Mouse (Mus musculus) neutrophil, adult 59 days (primary cell): ENCODE measurements around the gene Fam243. TPM values are rescaled to one million over a fixed set of nuclear protein-coding genes. Genes with fewer than 3 reads are reported as not detected.

ENCODE experiments used
- total RNA-seq, 2 experiments: library from RNA; stranded (reverse); gene quantifications; 1 replicate in 1 of 2; 2 replicates in 1 of 2; pipeline ENCODE4 v1.2.4; 2023

Fam243 gene
- not detected for total RNA-seq

GRCm38 (mm10) chr16:92321341-92321740, at the start of gene Fam243:
Fam243 (minus strand) TSS chr16:92321441.

GRCm38 (mm10) chr16:92359229-92359628, 38.0 kb upstream of the Fam243 start, which contains the start of gene Kcne1:
Kcne1 (minus strand) TSS chr16:92359468.

GRCm38 (mm10) chr16:92300649-92301411, 20.4 kb downstream of the Fam243 start, which contains the start of gene Smim11:
Smim11 (plus strand) TSS chr16:92301286.

GRCm38 (mm10) chr16:92292101-92292500, 29.1 kb downstream of the Fam243 start, which contains the start of gene Kcne2:
Kcne2 (plus strand) TSS chr16:92292389.

Other genes starting within 250 kb of the Fam243 start
- gene Kcne2, start 29.1 kb downstream of the Fam243 start, total RNA-seq, result not detected
- 10 to 100 TPM; 18.8 to 23.4 TPM for gene Smim11, start 20.2 kb downstream of the Fam243 start, total RNA-seq
- not detected for gene Kcne1, start 38.0 kb upstream of the Fam243 start, total RNA-seq
- gene Rcan1, start 149.4 kb upstream of the Fam243 start, total RNA-seq, result 1 to 10 TPM; 6.8 to 6.9 TPM
- not detected for gene Clic6, start 164.3 kb upstream of the Fam243 start, total RNA-seq